Mouse (Mus musculus): Measurements from ENCODE around the gene Chpf2. TPM values are rescaled to one million over a fixed set of nuclear protein-coding genes. Genes with fewer than 3 reads are reported as not detected.

The Chpf2 gene
- total RNA-seq, 2 experiments from 2014 or later, result 65.9 to 76.4 TPM

- DNase-seq (ENCODE audit: low spot score in 2 of 2), result no peak
These were observed 49.1 kb downstream of the Chpf2 start for GRCm38 (mm10) chr5:24635526-24636141.

- DNase-seq (ENCODE audit: low spot score in 2 of 2), result no peak
These were observed 50.4 kb downstream of the Chpf2 start for GRCm38 (mm10) chr5:24636987-24637386.

GRCm38 (mm10) chr5:24638131-24638530 is 51.6 kb downstream of the Chpf2 start:
- DNase-seq (ENCODE audit: low spot score in 2 of 2), result no peak

- no peak for DNase-seq (ENCODE audit: low spot score in 2 of 2)
These were observed 52.5 kb downstream of the Chpf2 start for GRCm38 (mm10) chr5:24639081-24639480.

Small RNA genes within 50 kb of the gene (microRNA-seq; reads per million reads assigned to microRNA genes)
- 2,029 to 2,907 reads per million in 2 experiments for gene Mir671

Other genes with a start within 250 kb of the Chpf2 start
- gene Kcnh2, start 235.1 kb upstream of the Chpf2 start, total RNA-seq (2021), result 10 to 100 TPM; 29.6 to 36.2 TPM
- gene Nos3, start 221.9 kb upstream of the Chpf2 start, total RNA-seq (2021), result 10 to 100 TPM in 1 of 2 experiments, 1 to 10 TPM in 1; 8.0 to 10.7 TPM
- 1 to 10 TPM; 4.2 to 6.4 TPM for gene Atg9b, start 194.6 kb upstream of the Chpf2 start, total RNA-seq (2021)
- 10 to 100 TPM; 43.3 to 56.1 TPM for gene Abcb8, start 193.1 kb upstream of the Chpf2 start, total RNA-seq (2021)
- gene Asic3, start 173.3 kb upstream of the Chpf2 start, total RNA-seq (2021), result under 1 TPM in 1 of 2 experiments, not detected in 1; 0.54 TPM
- 100 to 1,000 TPM; 128 to 129 TPM for gene Cdk5, start 163.2 kb upstream of the Chpf2 start, total RNA-seq (2021)
- 10 to 100 TPM; 28.9 to 31.0 TPM for gene Slc4a2, start 162.9 kb upstream of the Chpf2 start, total RNA-seq (2021)
- 100 to 1,000 TPM; 108 to 131 TPM for gene Fastk, start 141.5 kb upstream of the Chpf2 start, total RNA-seq (2021)
- gene Tmub1, start 138.9 kb upstream of the Chpf2 start, total RNA-seq (2021), result 10 to 100 TPM; 27.2 to 27.3 TPM
- 100 to 1,000 TPM; 517 to 575 TPM for gene Agap3, start 134.6 kb upstream of the Chpf2 start, total RNA-seq (2021)
- gene Gbx1, start 59.5 kb upstream of the Chpf2 start, total RNA-seq (2021), result under 1 TPM; 0.21 to 0.33 TPM
- not detected for gene Asb10, start 45.8 kb upstream of the Chpf2 start, total RNA-seq (2021)
- gene 4931409K22Rik, start 29.9 kb upstream of the Chpf2 start, total RNA-seq (2021), result not detected
- gene Abcf2, start 9.3 kb upstream of the Chpf2 start, total RNA-seq (2021), result 10 to 100 TPM; 89.7 to 90.5 TPM
- gene Smarcd3, start 37.7 kb downstream of the Chpf2 start, total RNA-seq (2021), result 100 to 1,000 TPM in 1 of 2 experiments, 10 to 100 TPM in 1; 93.6 to 103 TPM
- gene Nub1, start 98.8 kb downstream of the Chpf2 start, total RNA-seq (2021), result 10 to 100 TPM; 78.7 to 84.1 TPM
- 1 to 10 TPM in 1 of 2 experiments, under 1 TPM in 1; 0.56 to 1.0 TPM for gene Wdr86, start 144.0 kb downstream of the Chpf2 start, total RNA-seq (2021)
- gene Crygn, start 171.3 kb downstream of the Chpf2 start, total RNA-seq (2021), result not detected